Mouse (Mus musculus) heart, postnatal 0 days (tissue): ENCODE measurements around the gene Prkag1. TPM values are rescaled to one million over a fixed set of nuclear protein-coding genes. Genes with fewer than 3 reads are reported as not detected.

Experiments used
- ATAC-seq: fragments of 200-750 bp; cut with Nextera tagmentation; 2 replicates; pipeline ENCODE4 v1.8.0; 2017; ENCODE audit warnings: low read depth, moderate number of reproducible peaks, moderate library complexity; ENCODE audit not compliant: insufficient read depth
- DNase-seq: peaks from one replicate; pipeline ENCODE4 v3.0.0-alpha.2; 2016; ENCODE audit warnings: low spot score
- H3K27ac ChIP-seq: fragments of 300-500 bp; sonication (generic); 2 replicates; pipeline ENCODE4 v1.5.1; 2014; ENCODE audit warnings: low read depth, mild to moderate bottlenecking
- H3K27me3 ChIP-seq: fragments of 300-500 bp; sonication (generic); 2 replicates; pipeline ENCODE4 v1.6.1; 2014; ENCODE audit warnings: low read length, mixed read lengths; ENCODE audit not compliant: control insufficient read depth, insufficient read depth
- H3K36me3 ChIP-seq: fragments of 300-500 bp; sonication (generic); replicated peaks from 2 replicates; pipeline ENCODE4 v1.6.1; 2014; ENCODE audit warnings: low read length, mixed read lengths; ENCODE audit not compliant: control insufficient read depth, insufficient read depth
- H3K4me1 ChIP-seq: fragments of 300-500 bp; sonication (generic); 2 replicates; pipeline ENCODE4 v1.6.1; 2014; ENCODE audit warnings: antibody characterized with exemption; ENCODE audit not compliant: control insufficient read depth, insufficient read depth
- H3K4me2 ChIP-seq: fragments of 300-500 bp; sonication (generic); 2 replicates; pipeline ENCODE4 v1.6.1; 2014; ENCODE audit warnings: low read depth, mild to moderate bottlenecking, low read length, moderate library complexity
- H3K4me3 ChIP-seq: fragments of 300-500 bp; sonication (generic); 2 replicates; pipeline ENCODE4 v1.5.1; 2014; ENCODE audit warnings: low read depth, low read length
- H3K9ac ChIP-seq: fragments of 300-500 bp; sonication (generic); replicated peaks from 2 replicates; pipeline ENCODE4 v1.6.1; 2014; ENCODE audit warnings: low read depth, low read length, mixed read lengths
- H3K9me3 ChIP-seq: fragments of 300-500 bp; sonication (generic); replicated peaks from 2 replicates; pipeline ENCODE4 v1.6.1; 2016; ENCODE audit warnings: low read length; ENCODE audit not compliant: control insufficient read depth
- CTCF ChIP-seq: IDR thresholded peaks from 2 replicates; pipeline ENCODE4 v1.5.1; 2016; ENCODE audit warnings: antibody characterized with exemption, control low read depth, low read depth
- EP300 ChIP-seq: IDR thresholded peaks from 2 replicates; pipeline ENCODE4 v1.6.1; 2016; ENCODE audit warnings: antibody characterized with exemption, low read depth
- WGBS: fragments of 180-500 bp; shearing (Covaris S2); extraction: QIAGEN DNeasy Blood & Tissue Kit; methylation state at CpG from one replicate; pipeline ENCODE4 v1.1.7; 2014; 5-methylcytosine and 5-hydroxymethylcytosine counted together
- polyA plus RNA-seq: library from polyadenylated mRNA; unstranded; fragments of >200 nt; fragmentation: Nextera tagmentation; extraction: Ambion mirVana; gene quantifications from 2 replicates; pipeline ENCODE4 v1.2.1, GENCODE M21; 2015
- total RNA-seq: library from RNA; depleted of rRNA; stranded (reverse); fragments of >200 nt; gene quantifications from 2 replicates; pipeline ENCODE4 v1.2.3, GENCODE M21; 2014; ENCODE audit warnings: low replicate concordance

The Prkag1 gene
- total and polyA plus RNA-seq, 2 experiments from 2014 or later, result 114 to 115 TPM

DNA sequence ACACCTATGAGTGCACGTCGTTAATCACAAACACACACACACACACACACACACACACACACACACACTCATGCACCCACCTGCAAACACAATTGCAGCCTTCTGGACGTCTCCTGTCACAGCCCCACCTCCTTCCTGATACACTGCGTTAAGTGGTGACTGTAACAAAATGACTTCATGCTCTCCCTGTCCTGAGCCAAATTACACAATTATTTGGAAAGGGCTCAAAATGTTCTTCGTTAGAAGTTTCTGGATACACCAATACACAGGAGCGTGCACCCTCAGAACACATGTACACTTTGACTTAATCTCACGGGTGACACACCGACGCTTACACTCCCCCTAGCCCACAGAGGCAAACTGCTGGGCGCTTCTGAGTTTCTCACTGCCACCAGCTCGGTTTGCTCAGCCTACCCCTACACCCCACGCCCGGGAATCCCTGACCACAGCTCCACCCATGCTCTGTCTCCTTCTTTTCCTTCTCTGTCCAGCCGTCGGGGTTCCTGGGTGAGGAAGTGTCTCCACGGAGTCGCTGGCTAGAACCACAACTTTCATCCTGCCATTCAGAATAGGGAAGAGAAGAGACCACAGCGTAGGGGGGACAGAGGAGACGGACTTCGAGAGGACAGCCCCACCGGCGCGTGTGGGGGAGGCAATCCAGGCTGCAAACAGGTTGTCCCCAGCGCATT lies 42.2 kb downstream of the Prkag1 start:
- ATAC-seq (no peak), DNase-seq (no peak)
- Histone ChIP-seq H3K4me2 (peak overlapping the region; percentile 5; the same call in 1 of the 2 replicates), H3K4me3 (peak overlapping the region; percentile 12), H3K9ac (no peak overlapping the region), H3K4me1 (peaks cover 16% of the 10 kb centered on the region), H3K9me3 (no peaks in the 10 kb centered on the region), H3K27me3 (peaks cover 74% of the 10 kb centered on the region), H3K36me3 (no peaks in the 10 kb centered on the region), H3K27ac (no peak overlapping the region)
- no peak for TF ChIP-seq EP300
- no peak for TF ChIP-seq CTCF
- WGBS, result 12% methylated on average over 24 of the region's 24 CpGs

DNA sequence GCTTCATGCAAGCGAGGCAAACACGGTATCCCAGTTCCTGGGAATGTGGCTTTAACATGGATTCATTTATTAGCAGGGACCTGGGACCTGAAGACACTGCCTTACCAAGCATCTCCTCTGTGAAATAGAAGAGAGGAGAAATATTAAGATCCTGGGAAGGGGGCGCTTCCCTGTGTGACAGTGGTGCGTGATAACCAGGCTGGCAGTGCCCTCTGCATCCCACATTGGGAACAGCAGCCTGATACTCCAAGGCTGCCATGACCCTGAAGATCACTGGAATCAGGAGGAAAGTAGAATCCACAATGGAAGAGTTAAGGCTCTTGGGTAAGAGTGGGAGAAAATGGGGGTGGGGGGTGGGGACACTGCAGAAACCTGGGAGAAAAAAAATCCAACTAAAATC lies 43.4 kb downstream of the Prkag1 start:
- Histone ChIP-seq H3K27me3 (peaks cover 62% of the 10 kb centered on the region), H3K9me3 (no peaks in the 10 kb centered on the region), H3K36me3 (no peaks in the 10 kb centered on the region), H3K4me2 (no peak overlapping the region), H3K9ac (no peak overlapping the region), H3K27ac (no peak overlapping the region), H3K4me1 (peaks cover 16% of the 10 kb centered on the region), H3K4me3 (no peak overlapping the region)
- TF ChIP-seq CTCF (peak; percentile 61), EP300 (no peak)
- no peak for DNase-seq
- WGBS, result 33% methylated on average over 4 of the region's 4 CpGs
- no peak for ATAC-seq

DNA sequence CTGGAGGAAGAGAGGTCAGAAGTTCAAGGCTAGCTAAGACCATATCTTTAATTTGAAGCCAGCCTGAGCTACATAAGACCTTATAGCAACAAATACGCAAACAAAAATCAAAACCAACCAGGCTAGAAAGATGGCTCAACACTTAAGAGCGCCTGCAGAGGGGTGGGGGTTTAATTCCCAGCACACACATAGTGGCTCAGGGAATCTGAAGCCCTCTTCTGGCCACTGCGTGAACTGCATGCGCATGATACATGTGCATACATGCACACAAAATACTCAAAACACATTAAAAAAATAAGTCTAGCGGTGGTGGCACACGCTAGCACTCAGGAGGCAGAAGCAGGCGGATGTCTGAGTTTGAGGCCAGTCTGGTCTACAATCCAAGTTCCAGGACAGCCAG lies 45.6 kb downstream of the Prkag1 start:
- WGBS, result 38% methylated on average over 7 of the region's 7 CpGs
- no peaks in the 10 kb centered on the region for H3K9me3 ChIP-seq
- H3K4me2 ChIP-seq, result no peak overlapping the region
- TF ChIP-seq CTCF (peak; percentile 26), EP300 (no peak)
- no peak for DNase-seq
- H3K27ac ChIP-seq, result no peak overlapping the region
- peaks cover 6% of the 10 kb centered on the region; the same call in 1 of the 2 replicates for H3K4me1 ChIP-seq
- H3K36me3 ChIP-seq, result no peaks in the 10 kb centered on the region
- no peak for ATAC-seq
- H3K4me3 ChIP-seq, result no peak overlapping the region
- no peak overlapping the region for H3K9ac ChIP-seq
- H3K27me3 ChIP-seq, result peaks cover 56% of the 10 kb centered on the region

DNA sequence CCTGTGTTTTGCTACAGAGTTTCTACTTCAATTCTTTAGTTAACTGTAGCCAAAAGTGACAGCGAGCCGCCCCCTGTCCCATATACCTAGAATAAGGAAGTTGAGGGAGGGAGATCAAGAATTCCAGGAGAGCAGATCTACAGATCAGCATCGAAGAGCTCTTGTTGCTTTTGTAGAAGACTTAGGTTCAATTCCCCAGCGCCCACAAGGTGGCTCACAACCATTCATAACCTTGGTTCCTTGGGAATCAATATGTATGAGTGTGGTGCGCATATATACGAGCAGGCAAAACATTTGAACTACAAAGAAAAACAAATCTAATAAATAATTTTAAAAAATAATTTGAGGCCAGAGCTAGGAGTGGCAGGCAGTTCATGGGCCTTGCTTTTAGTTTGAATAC lies 50.2 kb downstream of the Prkag1 start:
- Histone ChIP-seq H3K4me3 (no peak overlapping the region), H3K27ac (no peak overlapping the region), H3K4me1 (peaks cover 8% of the 10 kb centered on the region), H3K36me3 (no peaks in the 10 kb centered on the region), H3K4me2 (no peak overlapping the region), H3K9me3 (no peaks in the 10 kb centered on the region), H3K27me3 (peaks cover 65% of the 10 kb centered on the region), H3K9ac (no peak overlapping the region)
- ATAC-seq (no peak), DNase-seq (no peak)
- TF ChIP-seq CTCF (no peak), EP300 (no peak)
- 33% methylated on average over 6 of the region's 6 CpGs for WGBS

DNA sequence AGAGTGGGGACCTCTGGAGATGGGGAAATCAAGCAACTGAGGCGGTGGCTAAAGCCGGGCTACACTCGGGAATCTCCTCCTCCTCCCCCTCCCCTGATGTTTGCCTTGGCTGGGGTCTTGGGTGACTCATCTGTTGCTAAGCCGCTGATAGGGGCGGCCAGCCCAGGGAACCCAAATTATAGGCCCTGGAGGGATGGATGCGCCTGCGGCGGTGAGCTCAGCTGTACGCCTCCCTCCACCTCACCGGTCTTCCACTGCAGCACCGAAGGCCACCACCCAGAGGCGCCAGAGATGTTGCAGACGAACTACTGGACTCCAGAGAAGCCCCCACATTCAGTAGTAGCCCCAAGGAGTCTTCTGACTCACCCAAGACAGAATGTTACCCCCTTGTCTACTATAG lies 50.7 kb downstream of the Prkag1 start:
- WGBS, result 18% methylated on average over 13 of the region's 13 CpGs
- Histone ChIP-seq H3K27ac (no peak overlapping the region), H3K4me2 (no peak overlapping the region), H3K27me3 (peaks cover 71% of the 10 kb centered on the region), H3K4me1 (peaks cover 8% of the 10 kb centered on the region), H3K36me3 (no peaks in the 10 kb centered on the region), H3K4me3 (no peak overlapping the region), H3K9me3 (no peaks in the 10 kb centered on the region), H3K9ac (no peak overlapping the region)
- ATAC-seq (peak; percentile 9; the same call in 1 of the 2 replicates), DNase-seq (no peak)
- TF ChIP-seq EP300 (no peak), CTCF (no peak)

DNA sequence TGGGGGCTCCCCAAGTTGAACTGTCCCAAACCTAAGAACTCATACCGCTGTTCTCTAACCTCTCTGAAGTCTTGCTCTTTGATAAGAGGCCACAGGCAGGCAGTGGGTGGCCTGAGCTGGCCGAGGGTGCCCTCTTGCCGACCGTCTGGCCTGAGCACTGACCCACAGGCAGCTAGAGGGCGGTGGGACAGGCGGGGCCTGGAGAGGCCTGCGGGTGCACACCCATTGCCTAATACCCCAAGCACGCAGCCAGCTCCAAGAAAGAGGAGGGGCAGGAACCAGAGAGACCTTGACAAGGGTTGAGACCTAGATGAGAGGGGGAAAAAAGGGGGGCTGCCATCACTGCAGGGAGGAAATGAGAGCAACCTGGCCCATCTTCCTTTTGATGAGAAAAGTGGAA lies 51.2 kb downstream of the Prkag1 start:
- WGBS, result 12% methylated on average over 8 of the region's 8 CpGs
- H3K4me2 ChIP-seq, result no peak overlapping the region
- ATAC-seq (no peak), DNase-seq (no peak)
- H3K4me3 ChIP-seq, result no peak overlapping the region
- H3K27ac ChIP-seq, result no peak overlapping the region
- no peaks in the 10 kb centered on the region for H3K9me3 ChIP-seq
- no peak overlapping the region for H3K9ac ChIP-seq
- peaks cover 72% of the 10 kb centered on the region for H3K27me3 ChIP-seq
- no peak for TF ChIP-seq EP300
- TF ChIP-seq CTCF, result no peak
- H3K36me3 ChIP-seq, result no peaks in the 10 kb centered on the region
- peaks cover 8% of the 10 kb centered on the region for H3K4me1 ChIP-seq
